20 mouse cellular contexts compared by ENCODE assay signal in the genomic region with DNA sequence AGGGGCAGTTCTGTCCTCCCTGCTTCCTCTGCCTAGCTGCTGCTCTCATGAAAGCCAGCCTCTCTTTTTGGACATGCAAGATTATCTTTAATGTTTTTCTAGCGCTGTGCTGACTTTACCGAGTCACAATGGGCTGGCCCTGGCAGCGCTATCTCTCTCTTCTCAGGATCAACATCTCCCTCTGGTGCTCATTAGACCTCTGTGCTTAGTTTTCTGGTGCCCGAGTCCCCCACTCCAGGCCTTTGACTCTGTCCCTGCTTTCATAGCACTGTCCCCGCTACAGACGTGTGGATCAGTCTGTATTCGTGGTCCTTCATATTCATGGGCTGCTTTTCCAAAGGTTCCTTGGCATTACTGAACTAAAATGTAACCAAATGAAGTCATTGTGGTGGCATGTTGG.
DNase-seq lines count a peak whose midpoint lies in the region; TF ChIP-seq lines count a peak whose summit lies in the region.
"Had no signal": no experiment of that assay in that cellular context is flagged by ENCODE, and none has a peak within 500 bp of the region (broad histone marks: within the 10 kb centered on the region; RNA-seq: fewer than 3 reads in every experiment).

No protein-coding gene starts in this region.

- dilution Hi-C loops in CH12.LX (cut with MboI; ENCODE audit: extremely low pct_ligation_motif_present, extremely low pct_unique_long_range_greater_than_20kb, low sequenced_read_pairs): no loop called here

- no peak overlapping the region for H3K9ac ChIP-seq in CH12.LX (ENCODE audit: insufficient read depth, low read depth)
- H3K9ac ChIP-seq: liver, embryonic 13.5 days had no signal

- H3K27me3 ChIP-seq in CH12.LX (replicated peaks): no peaks in the 10 kb centered on the region
- H3K27me3 ChIP-seq: liver, embryonic 13.5 days had no signal

- TF ChIP-seq RAD21 in CH12.LX (IDR thresholded peaks at IDR 0.05; ENCODE audit: low read depth, low read length): peak; percentile 20

- H3K9me3 ChIP-seq in CH12.LX (replicated peaks; ENCODE audit: low read length): no peaks in the 10 kb centered on the region
- H3K9me3 ChIP-seq: heart, embryonic 10.5 days; hindbrain, embryonic 10.5 days; liver, embryonic 13.5 days had no signal

- TF ChIP-seq EP300 in CH12.LX (IDR thresholded peaks at IDR 0.05; ENCODE audit: low read length): no peak

- in situ Hi-C loops in CH12.LX (cut with MboI; ENCODE audit: low pct_ligation_motif_present, low pct_unique_long_range_greater_than_20kb, low sequenced_read_pairs): loop anchor here (10.0 kb wide), 1 partner anchor 404 kb away; a partner anchor contains a TSS

- intact Hi-C loops in gastrocnemius, adult 2 months (cut with DNase I): no loop called here

- no peak overlapping the region for H3K4me3 ChIP-seq in gastrocnemius, adult 2 months
- H3K4me3 ChIP-seq in layer of hippocampus, adult 2 months: no peak overlapping the region
- H3K4me3 ChIP-seq in CH12.LX (replicated peaks in 1 of 3; ENCODE audit: low read depth in 2 of 3, low read length in 2 of 3, poor library complexity in 1 of 3): no peak overlapping the region
- H3K4me3 ChIP-seq in cortical plate, adult 2 months (ENCODE audit: insufficient read depth, low read length): no peak overlapping the region
- H3K4me3 ChIP-seq: heart, embryonic 10.5 days; hindbrain, embryonic 10.5 days; liver, embryonic 13.5 days had no signal

- peak; percentile 17; the same call in 1 of the 2 replicates for TF ChIP-seq CTCF in gastrocnemius, adult 2 months (IDR thresholded peaks at IDR 0.05)
- peak; percentile 43 for TF ChIP-seq CTCF in layer of hippocampus, adult 2 months (conservative IDR thresholded peaks at IDR 0.05)
- peak in 1 of 2 experiments; percentile 19; a peak in 2 of 4 replicates for TF ChIP-seq CTCF in CH12.LX (conservative IDR thresholded peaks at IDR 0.05 in 1 of 2, IDR thresholded peaks at IDR 0.05 in 1 of 2; ENCODE audit: low read depth in 2 of 2, low read length in 2 of 2)
- TF ChIP-seq CTCF in cortical plate, adult 2 months (IDR thresholded peaks at IDR 0.05; ENCODE audit: extremely low read depth, insufficient read depth, low read length): 0 out of 2 replicates have a peak, but pooled peaks have one; percentile 1

- H3K4me1 ChIP-seq in CH12.LX (ENCODE audit: control insufficient read depth in 1 of 2, insufficient read depth in 2 of 2): peaks cover 0 to 9% of the 10 kb centered on the region in 2 experiments; a peak in 2 of 4 replicates
- H3K4me1 ChIP-seq in cortical plate, adult 2 months (ENCODE audit: control insufficient read depth, insufficient read depth, low read length): peaks cover 4% of the 10 kb centered on the region
- H3K4me1 ChIP-seq: hindbrain, embryonic 10.5 days; liver, embryonic 13.5 days had no signal

- no peaks in the 10 kb centered on the region for H3K36me3 ChIP-seq in CH12.LX (replicated peaks in 1 of 2; ENCODE audit: control insufficient read depth in 1 of 2, insufficient read depth in 1 of 2, low read length in 1 of 2)
- H3K36me3 ChIP-seq: heart, embryonic 10.5 days; hindbrain, embryonic 10.5 days; liver, embryonic 13.5 days had no signal

- no peak for TF ChIP-seq POLR2A in CH12.LX (IDR thresholded peaks at IDR 0.05; ENCODE audit: low read depth, low read length)
- no peak for TF ChIP-seq POLR2A in cortical plate, adult 2 months (IDR thresholded peaks at IDR 0.05; ENCODE audit: extremely low read depth, insufficient read depth, low read length)

- no peak overlapping the region for H3K27ac ChIP-seq in gastrocnemius, adult 2 months
- no peak overlapping the region for H3K27ac ChIP-seq in layer of hippocampus, adult 2 months
- no peak overlapping the region for H3K27ac ChIP-seq in CH12.LX (ENCODE audit: insufficient read depth, low read depth)
- H3K27ac ChIP-seq in cortical plate, adult 2 months (ENCODE audit: insufficient read depth, low read length): no peak overlapping the region
- H3K27ac ChIP-seq: heart, embryonic 10.5 days; hindbrain, embryonic 10.5 days; liver, embryonic 13.5 days had no signal

- DNase-seq in gastrocnemius, adult 2 months: no peak
- no peak for DNase-seq in gastrocnemius, adult 8-10 months (ENCODE audit: low spot score in 2 of 2)
- no peak for DNase-seq in layer of hippocampus, adult 2 months (ENCODE audit: low spot score in 2 of 2)
- no peak for DNase-seq in layer of hippocampus, postnatal 36 days
- no peak for DNase-seq in CH12.LX (ENCODE audit: extremely low read depth)
- no peak for DNase-seq in embryo, embryonic 10.5 days (ENCODE audit: low spot score)
- DNase-seq: adrenal gland, postnatal 10 days; B cell, adult 2 months; cerebellum, adult 9-11 months; gastrocnemius, postnatal 10 days; kidney, adult 8-10 months; kidney, postnatal 36 days; liver, embryonic 13.5 days; lung, postnatal 10 days; right cerebral cortex, postnatal 14 days; thymus, postnatal 36 days had no signal

- no peaks in the 10 kb centered on the region for H3K79me2 ChIP-seq in CH12.LX (replicated peaks; ENCODE audit: control insufficient read depth, extremely low read depth, insufficient read depth, poor library complexity, severe bottlenecking)

- H3K4me2 ChIP-seq in CH12.LX (ENCODE audit: insufficient read depth, low read depth, poor library complexity, severe bottlenecking): no peak overlapping the region
- H3K4me2 ChIP-seq: liver, embryonic 13.5 days; midbrain, embryonic 11.5 days had no signal

TF ChIP-seq in CH12.LX, 34 proteins besides CTCF, POLR2A, EP300 and RAD21:
- TF ChIP-seq BHLHE40 (IDR thresholded peaks at IDR 0.05; ENCODE audit: low read depth, low read length) (no peak), ETS1 (conservative IDR thresholded peaks at IDR 0.05; ENCODE audit: low read depth, low read length) (no peak), ZNF384 (IDR thresholded peaks at IDR 0.05; ENCODE audit: low read depth, low read length) (no peak), JUND (conservative IDR thresholded peaks at IDR 0.05; ENCODE audit: low read depth, low read length) (no peak), E2F4 (IDR thresholded peaks at IDR 0.05; ENCODE audit: insufficient replicate concordance, low read depth, low read length) (no peak), MAX (IDR thresholded peaks at IDR 0.05; ENCODE audit: low read length) (no peak), MAFK (IDR thresholded peaks at IDR 0.05; ENCODE audit: insufficient replicate concordance, low read length) (no peak), UBTF (IDR thresholded peaks at IDR 0.05; ENCODE audit: low read depth, low read length) (no peak), GABPA (IDR thresholded peaks at IDR 0.05; ENCODE audit: insufficient replicate concordance, low read depth, low read length) (no peak), SMC3 (IDR thresholded peaks at IDR 0.05; ENCODE audit: low read depth, low read length) (no peak), ZMIZ1 (IDR thresholded peaks at IDR 0.05; ENCODE audit: low read depth, low read length) (no peak), ZKSCAN1 (IDR thresholded peaks at IDR 0.05; ENCODE audit: borderline replicate concordance, low read depth, low read length) (no peak), KAT2A (IDR thresholded peaks at IDR 0.05; ENCODE audit: insufficient replicate concordance, low read length) (no peak), ZC3H11A (IDR thresholded peaks at IDR 0.05; ENCODE audit: low read depth, low read length) (no peak)
